Mouse (Mus musculus) heart, postnatal 0 days (tissue): ENCODE results near the gene Eif3d. TPM values are rescaled to one million over a fixed set of nuclear protein-coding genes. Genes with fewer than 3 reads are reported as not detected.

Experiments
- ATAC-seq: fragments of 200-750 bp; cut with Nextera tagmentation; 2 replicates; pipeline ENCODE4 v1.8.0; 2017; ENCODE audit warnings: low read depth, moderate number of reproducible peaks, moderate library complexity; ENCODE audit not compliant: insufficient read depth
- DNase-seq: peaks from one replicate; pipeline ENCODE4 v3.0.0-alpha.2; 2016; ENCODE audit warnings: low spot score
- H3K27ac ChIP-seq: fragments of 300-500 bp; sonication (generic); 2 replicates; pipeline ENCODE4 v1.5.1; 2014; ENCODE audit warnings: low read depth, mild to moderate bottlenecking
- H3K27me3 ChIP-seq: fragments of 300-500 bp; sonication (generic); 2 replicates; pipeline ENCODE4 v1.6.1; 2014; ENCODE audit warnings: low read length, mixed read lengths; ENCODE audit not compliant: control insufficient read depth, insufficient read depth
- H3K36me3 ChIP-seq: fragments of 300-500 bp; sonication (generic); replicated peaks from 2 replicates; pipeline ENCODE4 v1.6.1; 2014; ENCODE audit warnings: low read length, mixed read lengths; ENCODE audit not compliant: control insufficient read depth, insufficient read depth
- H3K4me1 ChIP-seq: fragments of 300-500 bp; sonication (generic); 2 replicates; pipeline ENCODE4 v1.6.1; 2014; ENCODE audit warnings: antibody characterized with exemption; ENCODE audit not compliant: control insufficient read depth, insufficient read depth
- H3K4me2 ChIP-seq: fragments of 300-500 bp; sonication (generic); 2 replicates; pipeline ENCODE4 v1.6.1; 2014; ENCODE audit warnings: low read depth, mild to moderate bottlenecking, low read length, moderate library complexity
- H3K4me3 ChIP-seq: fragments of 300-500 bp; sonication (generic); 2 replicates; pipeline ENCODE4 v1.5.1; 2014; ENCODE audit warnings: low read depth, low read length
- H3K9ac ChIP-seq: fragments of 300-500 bp; sonication (generic); replicated peaks from 2 replicates; pipeline ENCODE4 v1.6.1; 2014; ENCODE audit warnings: low read depth, low read length, mixed read lengths
- H3K9me3 ChIP-seq: fragments of 300-500 bp; sonication (generic); replicated peaks from 2 replicates; pipeline ENCODE4 v1.6.1; 2016; ENCODE audit warnings: low read length; ENCODE audit not compliant: control insufficient read depth
- CTCF ChIP-seq: IDR thresholded peaks from 2 replicates; pipeline ENCODE4 v1.5.1; 2016; ENCODE audit warnings: antibody characterized with exemption, control low read depth, low read depth
- EP300 ChIP-seq: IDR thresholded peaks from 2 replicates; pipeline ENCODE4 v1.6.1; 2016; ENCODE audit warnings: antibody characterized with exemption, low read depth
- WGBS: fragments of 180-500 bp; shearing (Covaris S2); extraction: QIAGEN DNeasy Blood & Tissue Kit; methylation state at CpG from one replicate; pipeline ENCODE4 v1.1.7; 2014; 5-methylcytosine and 5-hydroxymethylcytosine counted together
- polyA plus RNA-seq: library from polyadenylated mRNA; unstranded; fragments of >200 nt; fragmentation: Nextera tagmentation; extraction: Ambion mirVana; gene quantifications from 2 replicates; pipeline ENCODE4 v1.2.1, GENCODE M21; 2015
- total RNA-seq: library from RNA; depleted of rRNA; stranded (reverse); fragments of >200 nt; gene quantifications from 2 replicates; pipeline ENCODE4 v1.2.3, GENCODE M21; 2014; ENCODE audit warnings: low replicate concordance

Gene Eif3d
- total and polyA plus RNA-seq, 2 experiments from 2014 or later: 90.6 to 110 TPM

GRCm38 (mm10) chr15:77977663-77978062, 7.0 kb upstream of the Eif3d start:
- no peak overlapping the region for H3K4me2 ChIP-seq
- H3K27me3 ChIP-seq: peaks cover 7% of the 10 kb centered on the region; the same call in 1 of the 2 replicates
- ATAC-seq: no peak
- no peak for TF ChIP-seq CTCF
- no peak for TF ChIP-seq EP300
- no peaks in the 10 kb centered on the region for H3K4me1 ChIP-seq
- H3K9ac ChIP-seq: no peak overlapping the region
- DNase-seq: no peak
- 24% methylated on average over 3 of the region's 3 CpGs for WGBS
- H3K9me3 ChIP-seq: no peaks in the 10 kb centered on the region
- H3K27ac ChIP-seq: no peak overlapping the region
- H3K4me3 ChIP-seq: no peak overlapping the region
- H3K36me3 ChIP-seq: no peaks in the 10 kb centered on the region

- H3K27ac ChIP-seq: no peak overlapping the region
- peaks cover 11% of the 10 kb centered on the region; the same call in 1 of the 2 replicates for H3K4me1 ChIP-seq
- no peak overlapping the region for H3K4me3 ChIP-seq
- H3K27me3 ChIP-seq: no peaks in the 10 kb centered on the region
- no peak for TF ChIP-seq CTCF
- no peaks in the 10 kb centered on the region for H3K36me3 ChIP-seq
- H3K4me2 ChIP-seq: no peak overlapping the region
- H3K9ac ChIP-seq: no peak overlapping the region
- no peaks in the 10 kb centered on the region for H3K9me3 ChIP-seq
- no peak for ATAC-seq
- no peak for DNase-seq
- WGBS: 55% methylated on average over 6 of the region's 6 CpGs
Measured at GRCm38 (mm10) chr15:77974165-77974841, 3.7 kb upstream of the Eif3d start.

- H3K4me3 ChIP-seq: peak overlapping the region; percentile 87
- H3K27ac ChIP-seq: peak overlapping the region; percentile 99
- ATAC-seq (no peak; the same call in none of the 2 replicates), DNase-seq (no peak)
- TF ChIP-seq EP300 (no peak), CTCF (no peak)
- WGBS: under 1% methylated on average over 15 of the region's 15 CpGs
- no peaks in the 10 kb centered on the region for H3K9me3 ChIP-seq
- peaks cover 15% of the 10 kb centered on the region; the same call in 1 of the 2 replicates for H3K4me1 ChIP-seq
- H3K9ac ChIP-seq: peak overlapping the region; percentile 96
- no peaks in the 10 kb centered on the region for H3K27me3 ChIP-seq
- peak overlapping the region; percentile 92 for H3K4me2 ChIP-seq
- H3K36me3 ChIP-seq: peaks cover 37% of the 10 kb centered on the region
Measured at GRCm38 (mm10) chr15:77969940-77970469, 608 bp downstream of the Eif3d start.

- H3K36me3 ChIP-seq: peaks cover 85% of the 10 kb centered on the region
- no peak for TF ChIP-seq EP300
- H3K4me1 ChIP-seq: peaks cover 10% of the 10 kb centered on the region; the same call in 1 of the 2 replicates
Measured at GRCm38 (mm10) chr15:77965117-77965528, 5.5 kb downstream of the Eif3d start.

GRCm38 (mm10) chr15:77962447-77962846, 8.2 kb downstream of the Eif3d start:
- 94% methylated on average over 5 of the region's 5 CpGs for WGBS
- Histone ChIP-seq H3K4me3 (no peak overlapping the region), H3K27ac (no peak overlapping the region), H3K9ac (no peak overlapping the region), H3K36me3 (peaks cover 91% of the 10 kb centered on the region), H3K4me2 (no peak overlapping the region), H3K27me3 (no peaks in the 10 kb centered on the region), H3K9me3 (no peaks in the 10 kb centered on the region), H3K4me1 (no peaks in the 10 kb centered on the region)
- TF ChIP-seq EP300 (no peak), CTCF (no peak)
- ATAC-seq (no peak), DNase-seq (no peak)

More at GRCm38 (mm10) chr15:77965117-77965528, 5.5 kb downstream of the Eif3d start:
- WGBS: 75% methylated on average over 9 of the region's 9 CpGs
- H3K9me3 ChIP-seq: no peaks in the 10 kb centered on the region
- H3K9ac ChIP-seq: no peak overlapping the region
- no peak overlapping the region for H3K27ac ChIP-seq
- H3K4me2 ChIP-seq: no peak overlapping the region
- DNase-seq (no peak), ATAC-seq (no peak)
- H3K4me3 ChIP-seq: no peak overlapping the region
- no peaks in the 10 kb centered on the region for H3K27me3 ChIP-seq

GRCm38 (mm10) chr15:77960693-77961092, 9.9 kb downstream of the Eif3d start:
- H3K36me3 ChIP-seq: peaks cover 73% of the 10 kb centered on the region
- TF ChIP-seq CTCF (no peak), EP300 (no peak)
- ATAC-seq: no peak
- no peak overlapping the region for H3K4me3 ChIP-seq
- no peak for DNase-seq
- WGBS: 85% methylated on average over 6 of the region's 6 CpGs
- no peaks in the 10 kb centered on the region for H3K9me3 ChIP-seq
- peaks cover 12% of the 10 kb centered on the region for H3K4me1 ChIP-seq
- H3K27me3 ChIP-seq: peaks cover 15% of the 10 kb centered on the region
- no peak overlapping the region for H3K27ac ChIP-seq
- H3K9ac ChIP-seq: no peak overlapping the region
- H3K4me2 ChIP-seq: no peak overlapping the region
